Mouse (Mus musculus) layer of hippocampus, postnatal 25 days (tissue): ENCODE data around the gene R3hdm4. TPM values are rescaled to one million over a fixed set of nuclear protein-coding genes. Genes with fewer than 3 reads are reported as not detected.

Experiments
- DNase-seq, 2 experiments: peaks; one replicate each; pipeline ENCODE4 v3.0.0; 2022; ENCODE audit warnings: mixed read lengths in 2 of 2, low spot score in 1 of 2; ENCODE audit errors: extremely low spot score in 1 of 2
- total RNA-seq, 2 experiments: library from RNA; stranded (reverse); gene quantifications; 2 replicates each; pipeline ENCODE4 v1.2.3; 2021

R3hdm4 gene
- total RNA-seq, 2 experiments from 2014 or later: 428 to 450 TPM

DNA sequence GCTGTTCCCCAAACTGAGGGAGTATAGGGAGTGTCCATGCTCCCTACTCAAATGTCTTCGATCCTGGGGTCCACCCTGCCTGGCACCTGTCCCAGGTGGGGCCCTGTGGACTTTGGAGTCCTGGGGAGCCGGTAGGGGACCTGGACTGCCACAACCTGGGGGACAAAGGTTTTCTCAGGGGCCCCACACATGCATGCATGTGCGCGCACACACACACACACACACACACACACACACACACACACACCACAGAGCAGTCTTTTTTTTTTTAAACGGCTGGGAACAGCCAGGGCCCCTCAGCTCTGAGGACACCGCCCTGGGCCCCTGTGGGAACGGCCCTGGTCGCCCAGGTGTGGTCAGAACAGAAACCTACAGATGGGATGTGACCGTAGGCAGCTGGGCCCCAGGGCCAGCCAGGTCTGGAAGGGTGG is 22.5 kb upstream of the R3hdm4 start:
- no peak for DNase-seq

DNA sequence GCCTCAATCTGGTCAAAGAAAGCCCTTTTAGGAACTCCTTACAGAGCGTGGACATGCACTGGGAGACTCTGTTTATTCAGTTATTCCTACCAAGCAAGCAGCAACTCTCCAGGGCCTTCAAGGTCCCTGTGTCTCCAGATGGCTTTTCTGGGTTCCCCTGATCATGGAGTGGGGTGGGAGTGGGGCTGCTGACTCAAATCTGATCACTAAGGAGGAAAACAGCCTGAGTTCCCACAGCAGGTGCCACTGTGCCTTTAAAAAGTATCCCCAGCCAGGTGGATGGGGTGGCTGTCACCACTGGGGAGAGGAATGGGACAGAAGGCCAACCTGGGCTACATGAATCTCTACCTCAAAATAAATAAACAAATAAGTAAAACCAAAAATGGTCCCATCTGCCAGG is 22.0 kb upstream of the R3hdm4 start:
- DNase-seq: no peak

- DNase-seq: no peak
Measured at GRCm38 (mm10) chr10:79940749-79941148, 19.7 kb upstream of the R3hdm4 start.

- DNase-seq: no peak
Measured at GRCm38 (mm10) chr10:79937775-79938526, 16.9 kb upstream of the R3hdm4 start.

DNA sequence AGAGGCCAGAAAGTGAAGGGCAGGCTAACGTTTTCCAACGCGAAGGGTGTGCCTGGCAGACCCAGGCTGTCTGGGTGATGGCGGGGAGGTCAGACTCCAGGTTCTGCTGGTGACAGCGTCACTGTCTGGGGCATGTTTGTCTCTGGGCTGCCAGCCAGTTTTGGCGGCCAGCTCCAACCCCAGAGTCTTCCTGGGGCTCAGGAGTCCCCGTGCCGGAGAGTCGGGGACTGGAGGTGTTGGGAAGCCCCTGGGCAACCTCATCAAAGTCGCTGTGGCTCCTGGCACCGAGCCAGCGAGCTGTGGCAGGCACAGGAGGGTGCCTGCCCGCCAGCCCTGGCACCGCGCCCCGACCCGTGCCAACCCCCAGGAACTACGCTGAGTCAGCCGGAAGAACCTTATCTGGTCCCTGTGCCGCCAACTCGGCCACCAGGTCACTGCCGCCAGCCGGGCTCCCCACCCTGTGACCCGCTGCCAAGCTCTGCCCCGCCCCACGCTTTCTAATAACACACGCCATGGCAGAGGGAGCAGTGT is 16.0 kb upstream of the R3hdm4 start:
- no peak for DNase-seq

GRCm38 (mm10) chr10:79936284-79936910 is 15.4 kb upstream of the R3hdm4 start:
- no peak for DNase-seq

DNA sequence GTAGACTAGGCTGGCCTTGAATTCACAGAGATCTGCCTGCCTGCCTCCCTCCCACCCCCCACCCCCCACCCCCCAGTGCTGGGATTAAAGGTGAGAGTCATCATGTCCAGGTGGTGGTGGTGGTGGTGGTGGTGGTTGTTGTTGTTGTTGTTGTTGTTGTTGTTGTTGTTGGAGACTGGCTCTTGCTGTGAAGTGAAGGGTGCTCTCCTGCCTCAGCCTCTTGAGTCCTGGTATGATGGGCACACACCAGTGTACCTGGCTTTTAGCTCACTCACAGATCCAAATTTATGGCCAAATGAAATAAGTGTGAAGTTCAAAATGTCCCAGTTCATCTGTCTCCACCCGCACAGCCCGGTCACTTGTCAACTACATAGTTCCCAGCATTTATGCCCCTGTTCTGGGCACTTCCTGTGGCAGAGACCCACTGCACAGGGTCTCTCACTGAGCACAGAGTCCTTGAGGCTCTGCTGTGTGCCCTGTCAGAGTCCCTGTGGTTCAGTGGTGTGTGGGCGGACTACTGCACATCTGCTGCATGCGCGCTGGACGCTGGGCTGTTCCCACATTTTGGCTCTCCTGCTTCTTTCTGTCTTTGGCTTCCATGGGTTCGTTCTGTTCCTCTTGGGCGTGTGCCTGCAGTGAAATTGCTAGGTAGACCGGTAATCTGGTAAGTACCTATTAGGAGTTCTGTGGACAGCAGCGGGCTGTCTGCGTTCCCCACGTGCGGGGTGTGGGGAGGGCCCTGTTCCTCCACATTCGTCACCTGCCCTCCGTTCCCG is 14.0 kb upstream of the R3hdm4 start:
- DNase-seq: no peak

DNA sequence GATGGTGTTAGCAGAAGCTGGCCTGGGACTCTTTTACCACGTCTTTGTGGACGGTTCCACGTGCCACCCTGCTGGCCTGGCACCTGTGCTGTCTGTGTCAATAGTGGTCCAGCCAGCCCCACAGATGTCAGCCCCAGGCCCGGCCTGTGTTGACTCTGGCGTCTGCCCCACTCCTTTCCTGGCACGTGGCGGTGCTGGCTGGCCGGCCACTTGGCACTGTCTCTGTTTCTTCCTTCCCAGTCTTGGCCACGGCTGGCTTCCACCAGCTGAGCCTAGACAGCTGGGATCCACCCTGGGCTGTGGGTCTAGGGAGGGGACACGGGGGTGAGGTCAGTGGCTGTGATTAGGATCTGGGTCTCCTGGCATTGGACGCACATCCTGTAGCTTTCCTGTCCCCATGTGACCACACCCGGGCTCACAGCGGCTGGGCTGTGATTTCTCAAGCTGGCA is 13.3 kb upstream of the R3hdm4 start:
- DNase-seq: peak in 1 of 2 experiments; percentile 51

- no peak for DNase-seq
Measured at GRCm38 (mm10) chr10:79933861-79934260, 12.9 kb upstream of the R3hdm4 start.

DNA sequence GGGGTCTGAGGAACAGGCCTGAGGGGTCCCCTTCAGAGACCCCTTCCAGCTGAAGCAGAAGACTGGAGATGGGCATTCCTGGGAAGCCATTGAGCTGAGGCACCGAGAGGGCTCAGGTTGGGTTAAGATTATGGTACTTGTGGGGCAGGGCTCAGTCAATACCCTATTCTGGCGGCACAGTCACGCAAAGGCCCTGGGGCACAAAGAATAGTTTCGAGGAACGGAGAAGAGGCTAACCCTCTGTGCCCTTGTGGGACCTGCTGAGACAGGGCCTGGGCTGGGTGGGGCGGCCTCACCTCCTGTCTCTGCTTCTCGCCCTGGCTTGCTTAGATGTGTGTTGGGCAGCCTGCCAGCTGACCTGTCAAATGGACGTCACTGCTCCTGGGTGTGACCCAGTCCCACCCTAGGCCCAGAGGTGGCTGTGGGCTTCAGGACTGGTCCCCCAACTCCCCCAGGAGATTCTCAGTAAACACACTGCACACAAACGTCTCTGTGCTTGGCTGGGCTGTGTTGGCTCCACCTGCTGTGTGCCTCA is 12.2 kb upstream of the R3hdm4 start:
- no peak for DNase-seq

GRCm38 (mm10) chr10:79932736-79933135 is 11.7 kb upstream of the R3hdm4 start:
- no peak for DNase-seq

- DNase-seq: no peak
Measured at GRCm38 (mm10) chr10:79931797-79932196, 10.8 kb upstream of the R3hdm4 start.

GRCm38 (mm10) chr10:79930826-79931186 is 9.8 kb upstream of the R3hdm4 start:
- no peak for DNase-seq

- DNase-seq: no peak
Measured at GRCm38 (mm10) chr10:79929967-79930825, 9.2 kb upstream of the R3hdm4 start.

DNA sequence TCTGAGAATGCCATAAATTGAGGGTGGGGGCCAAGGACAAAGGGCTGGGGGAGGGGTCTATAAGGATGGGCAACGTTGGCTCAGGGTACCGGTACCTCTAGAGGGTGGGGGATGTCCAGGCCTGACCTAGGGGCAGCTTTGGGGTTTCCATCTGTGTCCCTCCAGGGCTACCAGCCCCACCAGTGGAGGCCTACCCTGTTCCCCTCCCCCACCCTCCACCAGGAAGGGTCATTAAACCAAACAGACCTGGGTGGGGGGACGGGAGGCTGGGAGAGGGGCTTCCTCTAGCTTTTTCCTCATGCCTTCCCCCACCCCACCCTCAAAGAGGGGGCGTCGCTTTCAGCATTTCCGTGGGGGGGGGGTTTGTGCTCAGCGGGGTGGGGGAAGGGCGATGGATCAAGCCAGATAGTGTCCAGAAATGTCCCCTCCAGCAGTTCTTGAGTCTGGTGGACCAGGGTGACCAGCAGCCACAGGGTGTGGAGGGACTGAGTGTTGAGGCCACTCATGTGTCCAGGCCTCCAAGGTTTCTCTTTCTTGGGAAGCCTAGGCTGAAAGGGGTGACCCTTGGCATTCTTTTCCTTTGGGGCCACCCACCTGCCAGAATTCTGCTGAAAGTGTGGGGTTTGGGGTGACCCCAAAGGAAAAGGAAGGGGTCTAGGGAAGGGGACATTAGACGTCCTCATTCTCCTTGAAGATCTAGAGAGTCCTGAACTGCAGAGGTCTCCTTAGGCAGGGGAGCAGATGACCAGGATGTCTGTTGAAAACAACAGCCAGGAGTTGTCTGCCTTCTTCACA is 8.1 kb upstream of the R3hdm4 start:
- DNase-seq: no peak

DNA sequence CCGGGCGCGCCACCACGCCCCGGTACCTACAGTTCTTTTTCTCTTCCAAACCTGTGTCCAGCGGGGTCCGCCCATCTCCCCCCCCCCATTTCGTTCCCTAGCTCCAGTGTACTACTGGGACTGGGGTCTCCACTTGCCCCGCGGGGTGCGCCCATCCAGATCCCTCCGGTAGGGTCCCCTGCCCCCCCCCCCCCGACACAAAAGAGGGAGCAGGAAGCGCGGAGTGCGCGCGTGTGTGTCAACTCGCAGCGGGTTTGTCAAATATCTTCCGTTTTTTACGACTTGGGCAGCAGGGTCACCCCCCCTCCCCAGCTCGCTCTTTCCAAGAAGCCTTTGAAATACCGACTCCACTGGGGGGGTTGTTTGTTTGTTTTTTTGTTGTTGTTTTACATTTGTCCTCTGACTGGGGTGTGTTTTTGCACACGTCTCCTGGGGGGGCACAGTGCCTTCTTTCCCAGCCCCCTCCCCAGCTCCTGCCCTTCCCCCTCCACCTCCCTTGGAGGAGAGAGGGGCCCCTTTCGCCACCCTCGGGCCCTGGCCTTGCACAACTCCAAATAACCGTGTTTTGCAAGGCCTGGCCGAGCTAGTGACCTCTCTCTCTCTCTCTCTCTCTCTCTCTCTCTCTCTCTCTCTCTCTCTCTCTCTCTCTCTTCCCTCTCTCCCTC is 7.2 kb upstream of the R3hdm4 start:
- DNase-seq: no peak

DNA sequence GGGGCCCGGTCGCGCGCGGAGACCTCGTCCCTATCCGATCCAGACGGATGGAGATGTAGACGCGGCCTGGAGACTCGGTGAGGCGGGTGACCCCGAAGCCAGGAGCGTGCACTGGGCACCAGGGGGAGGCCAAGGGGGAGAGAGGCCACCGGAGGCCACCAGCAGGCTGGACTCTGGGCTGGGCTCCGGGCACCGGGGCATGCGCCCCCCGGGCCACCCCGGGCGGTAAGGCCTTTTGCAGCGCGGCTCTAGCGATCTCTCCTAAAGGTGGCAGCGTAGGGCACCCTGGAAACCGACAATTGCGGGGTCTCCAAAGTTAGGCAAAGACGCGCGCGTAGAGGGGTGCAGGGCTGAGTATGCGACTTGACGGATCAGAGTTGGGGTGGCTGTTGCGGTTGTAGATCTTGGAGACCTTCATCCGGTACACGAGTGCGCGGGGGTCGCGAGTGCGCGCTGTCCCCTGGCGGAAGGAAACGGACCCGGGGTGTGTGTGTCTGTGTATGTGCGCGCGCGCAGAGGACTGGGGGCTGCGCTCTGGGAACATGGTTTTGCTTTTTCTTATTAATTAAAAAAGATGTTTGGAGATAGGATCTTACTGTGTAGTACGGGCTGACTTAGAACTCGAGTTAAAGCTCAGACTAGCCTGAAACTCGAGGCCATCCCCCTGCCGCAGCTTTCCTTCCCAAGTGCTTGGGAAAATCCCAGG is 6.5 kb upstream of the R3hdm4 start:
- DNase-seq: peak; percentile 52
